Mouse (Mus musculus): ENCODE measurements around the gene Tmem132d. TPM values are rescaled to one million over a fixed set of nuclear protein-coding genes. Genes with fewer than 3 reads are reported as not detected.

Gene Tmem132d
- polyA plus RNA-seq (2016; fragmentation: Nextera tagmentation; extraction: Ambion mirVana): 2.0 and 2.1 TPM in 2 replicates

GRCm38 (mm10) chr5:128432916-128433315 lies at the start of gene Tmem132d:
Tmem132d (minus strand) TSS chr5:128433077.
- peaks cover 54% of the 10 kb centered on the region for H3K27me3 ChIP-seq (replicated peaks)
- H3K4me3 ChIP-seq: peak within 1 kb of the TSS; percentile 49
- no peak within 1 kb of the TSS for H3K27ac ChIP-seq
- peak within 1 kb of the TSS; percentile 89 for H3K4me2 ChIP-seq (replicated peaks)
- peaks cover 5% of the 10 kb centered on the region; the same call in 1 of the 2 replicates for H3K4me1 ChIP-seq
- no peaks in the 10 kb centered on the region for H3K36me3 ChIP-seq
- ATAC-seq (ENCODE audit: low FRiP score, low read depth): no peak
- peak within 1 kb of the TSS; percentile 56 for H3K9ac ChIP-seq
- 1% methylated on average over 39 of the region's 40 CpGs for WGBS
- no peaks in the 10 kb centered on the region for H3K9me3 ChIP-seq

- 83% methylated on average over 6 of the region's 6 CpGs for WGBS
- ATAC-seq (ENCODE audit: low FRiP score, low read depth): no peak
- no peak overlapping the region for H3K4me3 ChIP-seq
- H3K36me3 ChIP-seq: no peaks in the 10 kb centered on the region
- no peak overlapping the region for H3K4me2 ChIP-seq (replicated peaks)
- H3K27ac ChIP-seq: no peak overlapping the region
- peaks cover 7% of the 10 kb centered on the region for H3K27me3 ChIP-seq (replicated peaks)
- H3K9ac ChIP-seq: no peak overlapping the region
- no peaks in the 10 kb centered on the region for H3K9me3 ChIP-seq
- H3K4me1 ChIP-seq: peaks cover 13% of the 10 kb centered on the region
Observed at GRCm38 (mm10) chr5:128480816-128481215, 47.9 kb upstream of the Tmem132d start.

- no peak overlapping the region for H3K4me3 ChIP-seq
- no peak for ATAC-seq (ENCODE audit: low FRiP score, low read depth)
- H3K27me3 ChIP-seq (replicated peaks): no peaks in the 10 kb centered on the region
- no peaks in the 10 kb centered on the region for H3K36me3 ChIP-seq
- H3K27ac ChIP-seq: no peak overlapping the region
- H3K4me2 ChIP-seq (replicated peaks): no peak overlapping the region
- no peaks in the 10 kb centered on the region for H3K9me3 ChIP-seq
- H3K4me1 ChIP-seq: no peaks in the 10 kb centered on the region
- H3K9ac ChIP-seq: no peak overlapping the region
- WGBS: 85% methylated on average over 8 of the region's 8 CpGs
Observed at GRCm38 (mm10) chr5:128475372-128475771, 42.5 kb upstream of the Tmem132d start.

GRCm38 (mm10) chr5:128469812-128470211 lies 36.9 kb upstream of the Tmem132d start:
- no peak overlapping the region for H3K9ac ChIP-seq
- WGBS: 52% methylated on average over 14 of the region's 14 CpGs

GRCm38 (mm10) chr5:128464514-128464913 lies 31.6 kb upstream of the Tmem132d start:
- no peak overlapping the region for H3K4me2 ChIP-seq (replicated peaks)
- 12% methylated on average over 9 of the region's 9 CpGs for WGBS
- no peak overlapping the region for H3K9ac ChIP-seq
- no peaks in the 10 kb centered on the region for H3K36me3 ChIP-seq
- no peaks in the 10 kb centered on the region for H3K9me3 ChIP-seq
- no peak overlapping the region for H3K4me3 ChIP-seq
- no peaks in the 10 kb centered on the region for H3K27me3 ChIP-seq (replicated peaks)
- 0 out of 2 replicates have a peak, but pooled peaks cover 5% of the 10 kb centered on the region for H3K4me1 ChIP-seq
- ATAC-seq (ENCODE audit: low FRiP score, low read depth): no peak
- no peak overlapping the region for H3K27ac ChIP-seq

More at GRCm38 (mm10) chr5:128469812-128470211, 36.9 kb upstream of the Tmem132d start:
- Histone ChIP-seq H3K9me3 (no peaks in the 10 kb centered on the region), H3K36me3 (no peaks in the 10 kb centered on the region), H3K4me1 (0 out of 2 replicates have a peak, but pooled peaks cover 4% of the 10 kb centered on the region), H3K27ac (no peak overlapping the region), H3K4me2 (replicated peaks) (no peak overlapping the region), H3K27me3 (replicated peaks) (no peaks in the 10 kb centered on the region), H3K4me3 (no peak overlapping the region)
- no peak for ATAC-seq (ENCODE audit: low FRiP score, low read depth)

- Histone ChIP-seq H3K4me1 (0 out of 2 replicates have a peak, but pooled peaks cover 5% of the 10 kb centered on the region), H3K9me3 (no peaks in the 10 kb centered on the region), H3K27me3 (replicated peaks) (no peaks in the 10 kb centered on the region), H3K4me3 (no peak overlapping the region), H3K4me2 (replicated peaks) (no peak overlapping the region), H3K36me3 (no peaks in the 10 kb centered on the region), H3K27ac (no peak overlapping the region), H3K9ac (no peak overlapping the region)
- ATAC-seq (ENCODE audit: low FRiP score, low read depth): no peak
- WGBS: 38% methylated on average over 3 of the region's 3 CpGs
Observed at GRCm38 (mm10) chr5:128460605-128461004, 27.7 kb upstream of the Tmem132d start.

- WGBS: 82% methylated on average over 12 of the region's 12 CpGs
- H3K9ac ChIP-seq: no peak overlapping the region
- H3K4me1 ChIP-seq: no peaks in the 10 kb centered on the region
- no peaks in the 10 kb centered on the region for H3K9me3 ChIP-seq
- ATAC-seq (ENCODE audit: low FRiP score, low read depth): no peak
- H3K36me3 ChIP-seq: no peaks in the 10 kb centered on the region
- no peak overlapping the region for H3K27ac ChIP-seq
- H3K27me3 ChIP-seq (replicated peaks): no peaks in the 10 kb centered on the region
- no peak overlapping the region for H3K4me3 ChIP-seq
- no peak overlapping the region for H3K4me2 ChIP-seq (replicated peaks)
Observed at GRCm38 (mm10) chr5:128455732-128456131, 22.9 kb upstream of the Tmem132d start.

- Histone ChIP-seq H3K4me1 (no peaks in the 10 kb centered on the region), H3K4me2 (replicated peaks) (no peak overlapping the region), H3K27me3 (replicated peaks) (no peaks in the 10 kb centered on the region), H3K9ac (no peak overlapping the region), H3K9me3 (no peaks in the 10 kb centered on the region), H3K4me3 (no peak overlapping the region), H3K27ac (no peak overlapping the region), H3K36me3 (no peaks in the 10 kb centered on the region)
- WGBS: 33% methylated on average over 6 of the region's 6 CpGs
- ATAC-seq (ENCODE audit: low FRiP score, low read depth): no peak
Observed at GRCm38 (mm10) chr5:128452196-128452595, 19.3 kb upstream of the Tmem132d start.

- Histone ChIP-seq H3K4me2 (replicated peaks) (no peak overlapping the region), H3K27me3 (replicated peaks) (no peaks in the 10 kb centered on the region; the same call in 1 of the 2 replicates), H3K9ac (no peak overlapping the region), H3K4me3 (no peak overlapping the region), H3K36me3 (no peaks in the 10 kb centered on the region), H3K9me3 (no peaks in the 10 kb centered on the region), H3K27ac (no peak overlapping the region), H3K4me1 (no peaks in the 10 kb centered on the region)
- WGBS: 76% methylated on average over 3 of the region's 3 CpGs
- no peak for ATAC-seq (ENCODE audit: low FRiP score, low read depth)
Observed at GRCm38 (mm10) chr5:128450808-128451207, 17.9 kb upstream of the Tmem132d start.

GRCm38 (mm10) chr5:128444876-128445275 lies 12.0 kb upstream of the Tmem132d start:
- H3K27ac ChIP-seq: no peak overlapping the region
- no peaks in the 10 kb centered on the region for H3K9me3 ChIP-seq
- H3K9ac ChIP-seq: no peak overlapping the region
- ATAC-seq (ENCODE audit: low FRiP score, low read depth): no peak
- no peak overlapping the region; the same call in 1 of the 2 replicates for H3K4me2 ChIP-seq (replicated peaks)
- H3K36me3 ChIP-seq: no peaks in the 10 kb centered on the region
- H3K4me3 ChIP-seq: no peak overlapping the region
- H3K27me3 ChIP-seq (replicated peaks): peaks cover 44% of the 10 kb centered on the region
- H3K4me1 ChIP-seq: no peaks in the 10 kb centered on the region
- 19% methylated on average over 6 of the region's 6 CpGs for WGBS

- H3K27me3 ChIP-seq (replicated peaks): peaks cover 44% of the 10 kb centered on the region
- no peaks in the 10 kb centered on the region for H3K36me3 ChIP-seq
- WGBS: 51% methylated on average over 4 of the region's 4 CpGs
- H3K4me3 ChIP-seq: no peak overlapping the region
- ATAC-seq (ENCODE audit: low FRiP score, low read depth): no peak
- no peak overlapping the region for H3K27ac ChIP-seq
- no peaks in the 10 kb centered on the region for H3K4me1 ChIP-seq
- H3K9ac ChIP-seq: no peak overlapping the region
- H3K9me3 ChIP-seq: no peaks in the 10 kb centered on the region
- H3K4me2 ChIP-seq (replicated peaks): peak overlapping the region; percentile 49; the same call in 1 of the 2 replicates
Observed at GRCm38 (mm10) chr5:128443848-128444247, 11.0 kb upstream of the Tmem132d start.

- H3K27ac ChIP-seq: no peak overlapping the region
- H3K4me1 ChIP-seq: no peaks in the 10 kb centered on the region
- WGBS: 7% methylated on average over 5 of the region's 5 CpGs
- H3K4me2 ChIP-seq (replicated peaks): no peak overlapping the region
- H3K4me3 ChIP-seq: no peak overlapping the region
- H3K9me3 ChIP-seq: no peaks in the 10 kb centered on the region
- H3K27me3 ChIP-seq (replicated peaks): peaks cover 65% of the 10 kb centered on the region
- no peak for ATAC-seq (ENCODE audit: low FRiP score, low read depth)
- no peaks in the 10 kb centered on the region for H3K36me3 ChIP-seq
- no peak overlapping the region for H3K9ac ChIP-seq
Observed at GRCm38 (mm10) chr5:128441121-128441520, 8.2 kb upstream of the Tmem132d start.

- Histone ChIP-seq H3K9ac (no peak overlapping the region), H3K4me3 (no peak overlapping the region), H3K4me2 (replicated peaks) (no peak overlapping the region), H3K36me3 (no peaks in the 10 kb centered on the region), H3K27me3 (replicated peaks) (peaks cover 61% of the 10 kb centered on the region), H3K9me3 (no peaks in the 10 kb centered on the region), H3K27ac (no peak overlapping the region), H3K4me1 (no peaks in the 10 kb centered on the region)
- 0% methylated on average over 5 of the region's 5 CpGs for WGBS
- 0 out of 2 replicates have a peak, but pooled peaks have one; percentile 53 for ATAC-seq (ENCODE audit: low FRiP score, low read depth)
Observed at GRCm38 (mm10) chr5:128439828-128440227, 7.0 kb upstream of the Tmem132d start.
